Mouse (Mus musculus) erythroblast, adult 5-6 weeks (primary cell): Measurements from ENCODE around the gene Pjvk. TPM values are rescaled to one million over a fixed set of nuclear protein-coding genes. Genes with fewer than 3 reads are reported as not detected.

Experiments
- ATAC-seq: replicated peaks from 2 replicates; pipeline ENCODE4 v1.8.0; 2016; ENCODE audit warnings: moderate number of reproducible peaks, mild to moderate bottlenecking, moderate TSS enrichment, inconsistent platforms; ENCODE audit not compliant: poor library complexity, low FRiP score, severe bottlenecking
- total RNA-seq, 2 experiments: library from RNA; stranded (forward) in 1 of 2; stranded (reverse) in 1 of 2; fragments of 150-400 nt in 1 of 2; fragments of 200-764, 138-1000 nt in 1 of 2; gene quantifications; 2 replicates each; pipeline versions ENCODE4 v1.2.3 to v1.2.4; 2015 to 2017; ENCODE audit warnings: low replicate concordance in 2 of 2

Pjvk gene
- total RNA-seq, 2 experiments from 2014 or later = not detected

DNA sequence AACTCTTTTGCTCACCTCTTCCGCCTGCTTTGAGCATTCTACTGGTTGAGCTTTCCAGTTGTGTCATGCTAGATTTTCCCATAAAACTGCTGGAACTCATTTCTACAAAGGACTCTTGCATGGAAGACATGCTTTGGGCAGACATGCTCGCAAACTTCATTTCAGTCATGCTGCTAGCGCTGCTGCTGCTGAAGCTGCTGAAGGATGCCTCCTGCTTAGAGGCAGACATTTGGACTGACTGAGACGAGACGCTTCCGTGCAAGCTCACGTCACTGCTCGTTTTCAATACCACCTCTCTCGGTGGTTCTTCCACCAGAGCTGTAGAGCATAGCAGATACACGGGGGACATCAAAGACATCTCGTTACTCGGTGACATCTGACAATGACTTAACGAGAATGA, 57.4 kb downstream of the Pjvk start:
- ATAC-seq = no peak

Other genes starting within 250 kb of the Pjvk start
- not detected in 2 replicates for gene Osbpl6, start 242.0 kb upstream of the Pjvk start, total RNA-seq (2015; ENCODE audit: low replicate concordance)
- 0.14 TPM in 1 of 2 replicates, not detected in the other for gene Osbpl6, start 242.0 kb upstream of the Pjvk start, total RNA-seq (2017; ENCODE audit: low replicate concordance)
- 6.9 and 7.5 TPM in 2 replicates for gene Prkra, start 461 bp upstream of the Pjvk start, total RNA-seq (2015; ENCODE audit: low replicate concordance)
- gene Prkra, start 461 bp upstream of the Pjvk start, total RNA-seq (2017; ENCODE audit: low replicate concordance) = 2.2 TPM in 1 of 2 replicates, not detected in the other
- 2.3 TPM in 1 of 2 replicates, not detected in the other for gene Fkbp7, start 24.6 kb downstream of the Pjvk start, total RNA-seq (2015; ENCODE audit: low replicate concordance)
- gene Fkbp7, start 24.6 kb downstream of the Pjvk start, total RNA-seq (2017; ENCODE audit: low replicate concordance) = 0.70 and 2.9 TPM in 2 replicates
- gene Plekha3, start 26.8 kb downstream of the Pjvk start, total RNA-seq (2015; ENCODE audit: low replicate concordance) = 2.5 and 8.2 TPM in 2 replicates
- 2.9 and 7.2 TPM in 2 replicates for gene Plekha3, start 26.8 kb downstream of the Pjvk start, total RNA-seq (2017; ENCODE audit: low replicate concordance)